Mouse (Mus musculus) gastrocnemius, postnatal 4 days (tissue): ENCODE measurements around the gene Vma21-ps. TPM values are rescaled to one million over a fixed set of nuclear protein-coding genes. Genes with fewer than 3 reads are reported as not detected.
"Not testable (repeated sequence)": the region's sequence is repeated elsewhere in the genome, so short reads cannot be mapped to it uniquely, and the experiment has no call there.

Experiments used
- DNase-seq, 2 experiments: peaks; one replicate each; pipeline ENCODE4 v3.0.0; 2021 to 2022; ENCODE audit warnings: low spot score in 2 of 2, mixed read lengths in 2 of 2
- long read RNA-seq, 2 experiments: library from polyadenylated mRNA; stranded (forward); transcript quantifications; one replicate each; pipeline ENCODE4 v2.0.0; 2021
- total RNA-seq, 2 experiments: library from RNA; stranded (reverse); gene quantifications; 2 replicates each; pipeline ENCODE4 v1.2.3; 2021

Vma21-ps gene
- total RNA-seq: not detected
- long read RNA-seq, experiment 1: 0 reads
- long read RNA-seq, experiment 2: 0 reads

DNA sequence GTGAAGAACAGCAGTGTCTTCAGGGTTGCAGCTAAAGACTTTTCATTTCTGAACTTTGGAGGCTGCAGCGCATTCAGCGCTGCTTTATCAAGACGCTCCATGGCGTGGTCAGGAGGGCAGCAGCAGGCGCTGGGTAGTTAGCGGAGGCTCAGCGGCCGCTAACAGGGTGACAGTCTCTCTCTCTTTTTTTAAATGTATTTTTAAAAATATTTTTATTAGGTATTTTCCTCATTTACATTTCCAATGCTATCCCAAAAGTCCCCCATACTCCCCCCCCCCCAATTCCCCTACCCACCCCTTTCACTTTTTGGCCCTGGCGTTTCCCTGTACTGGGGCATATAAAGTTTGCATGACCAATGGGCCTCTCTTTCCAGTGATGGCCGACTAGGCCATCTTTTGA lies at the start of gene Vma21-ps:
Gene Vma21-ps (minus strand): TSS at position 101 of the 400 bp plus-strand sequence.
- not testable (repeated sequence) for DNase-seq

DNA sequence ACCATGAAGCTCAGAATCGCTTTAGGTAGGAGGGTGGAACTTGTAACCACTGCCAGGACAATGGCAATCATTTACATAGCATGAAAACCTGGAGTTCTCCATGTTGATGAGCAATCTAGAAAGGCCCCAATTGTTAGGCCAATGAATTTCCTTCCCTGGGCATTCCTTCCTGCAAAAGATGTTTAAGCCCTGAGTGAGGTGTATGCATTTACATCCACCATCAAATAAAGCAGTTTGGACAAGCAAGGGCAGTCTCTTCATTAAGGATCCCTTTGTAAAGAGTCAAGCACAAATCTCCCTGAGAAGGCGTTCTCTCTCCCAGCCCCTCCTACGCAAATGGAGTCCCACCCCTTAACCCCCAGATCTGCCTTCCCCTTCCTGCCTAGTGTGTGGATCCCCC lies 46.0 kb upstream of the Vma21-ps start:
- DNase-seq: no peak

DNA sequence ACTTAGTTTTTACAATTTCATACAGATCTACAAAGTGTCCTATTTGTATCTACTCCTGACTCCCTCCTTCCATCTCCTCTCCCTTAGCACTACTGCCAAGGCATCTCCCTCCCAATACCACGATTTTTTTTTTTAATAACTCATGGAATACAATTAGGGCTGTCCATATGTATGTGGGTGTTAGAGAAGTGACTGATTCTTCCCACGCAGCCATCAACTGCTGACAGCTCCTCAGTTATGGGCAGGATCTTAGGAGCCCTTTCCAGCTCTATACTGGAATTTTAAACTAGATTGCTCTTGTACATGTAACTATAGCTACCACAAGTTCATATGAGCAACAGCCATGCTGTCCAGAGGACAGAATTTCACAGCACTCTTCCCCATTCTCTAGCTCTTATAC lies 33.6 kb upstream of the Vma21-ps start:
- DNase-seq: no peak

DNA sequence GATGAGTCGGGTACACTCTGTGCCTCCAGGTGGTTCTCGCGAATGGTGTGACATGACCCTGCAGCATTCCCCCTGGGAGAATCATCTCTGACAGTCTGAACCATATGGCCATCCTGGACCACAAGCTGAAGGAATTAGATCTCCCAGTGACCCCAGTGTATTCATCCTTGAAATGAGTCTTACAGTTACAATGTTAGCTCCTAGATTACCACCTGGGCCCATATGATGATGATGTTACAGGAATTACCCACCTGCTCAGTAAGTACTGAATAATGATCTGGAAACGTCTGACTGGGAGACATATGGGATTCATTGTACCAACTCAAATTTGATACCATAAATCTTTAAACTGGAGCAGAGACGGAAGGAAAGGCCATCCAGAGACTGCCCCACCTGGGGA lies 29.4 kb upstream of the Vma21-ps start:
- no peak for DNase-seq

DNA sequence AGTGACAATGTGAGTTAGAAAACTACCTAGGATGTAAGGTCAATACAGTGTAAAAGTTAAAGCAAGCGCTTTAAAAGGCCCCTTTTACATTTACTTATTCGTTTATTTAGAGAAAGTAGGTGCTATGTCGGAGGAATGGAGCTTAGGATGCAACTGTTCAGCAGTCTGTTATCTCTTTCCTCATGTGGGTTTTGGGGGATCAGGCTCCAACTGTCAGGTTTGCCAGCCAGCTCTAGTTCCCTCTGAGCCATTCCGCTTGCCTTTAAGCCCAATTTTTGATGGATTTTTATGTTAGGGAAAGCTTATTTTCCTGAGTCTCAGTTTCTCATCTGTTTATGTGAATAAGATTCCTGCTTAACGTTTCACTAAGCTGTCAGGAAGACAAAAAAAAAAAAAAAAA lies 22.3 kb upstream of the Vma21-ps start:
- DNase-seq: no peak

DNA sequence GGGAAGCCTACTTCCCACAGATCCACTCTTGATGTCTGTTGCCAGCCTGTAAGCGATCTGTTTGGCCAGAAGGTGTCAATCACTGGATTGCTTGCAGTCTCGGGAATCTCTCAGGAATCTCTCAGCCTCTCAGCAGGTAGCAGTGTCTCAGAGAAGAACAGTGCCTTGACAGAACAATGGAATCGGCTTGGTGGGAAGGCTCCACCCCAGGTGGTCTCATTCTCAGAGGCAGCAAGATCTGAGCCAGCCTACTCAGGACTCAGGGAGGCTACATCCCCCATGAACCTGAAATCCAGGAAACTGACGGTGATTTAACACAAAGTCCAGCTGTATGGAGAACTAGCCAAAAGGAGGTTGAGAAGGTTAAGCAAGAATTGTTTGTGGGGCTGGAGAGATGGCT lies 20.5 kb upstream of the Vma21-ps start:
- no peak for DNase-seq

DNA sequence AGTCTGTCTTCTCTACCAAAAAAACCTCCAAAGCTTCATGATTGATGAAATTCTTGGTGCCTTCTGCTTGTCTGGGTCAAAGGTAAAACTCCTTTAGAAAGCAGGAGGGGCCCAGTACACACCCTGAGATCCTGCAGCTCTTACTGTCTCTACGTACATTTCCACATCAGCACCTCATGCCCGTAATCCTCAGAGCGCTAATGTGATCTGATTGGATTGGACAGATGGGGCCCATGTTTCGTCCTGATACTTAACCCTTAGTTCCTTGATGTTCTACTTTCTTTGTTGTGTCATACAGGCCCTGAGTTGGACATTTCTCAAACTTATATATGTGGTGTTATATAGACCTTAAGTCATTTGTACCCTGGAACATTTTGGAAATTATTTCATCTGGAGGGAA lies 9.6 kb downstream of the Vma21-ps start:
- no peak for DNase-seq

DNA sequence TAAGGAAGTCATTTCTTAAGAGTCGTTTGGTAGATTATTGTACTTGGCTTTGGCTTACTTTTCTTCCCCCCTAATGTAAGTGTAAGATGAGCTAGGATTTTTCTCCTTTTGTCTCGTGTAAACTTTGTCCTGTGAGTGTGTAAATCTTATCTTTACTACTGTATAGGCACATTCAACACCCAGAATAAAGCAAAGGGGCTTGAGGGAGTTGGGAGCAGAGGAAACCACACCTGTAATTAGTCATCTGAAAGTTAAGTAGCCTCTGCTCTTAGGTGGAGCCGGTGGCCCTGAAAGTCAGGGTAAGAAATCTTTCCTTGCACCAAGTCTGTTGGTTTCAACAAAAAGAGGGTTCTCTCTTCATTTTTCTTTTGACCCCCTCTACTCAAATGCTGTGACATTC lies 23.6 kb downstream of the Vma21-ps start:
- no peak for DNase-seq

DNA sequence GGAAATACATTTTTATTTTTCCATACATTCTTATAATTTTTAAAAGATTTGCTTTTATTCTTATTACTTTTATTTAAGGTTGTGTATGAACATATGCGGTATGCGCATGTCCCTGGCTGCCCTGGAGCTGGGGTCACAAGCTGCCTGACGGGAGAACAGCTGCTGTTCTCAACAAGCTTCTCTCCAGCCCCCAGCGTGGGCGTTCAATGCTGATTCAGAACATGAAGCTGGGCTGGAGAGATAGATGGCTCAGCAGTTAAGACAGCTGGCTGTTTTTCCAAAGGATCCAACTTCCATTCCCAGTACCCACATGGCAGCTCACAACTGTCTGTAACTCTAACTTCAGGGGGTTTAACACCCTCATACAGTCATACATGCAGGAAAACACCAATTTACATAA lies 35.7 kb downstream of the Vma21-ps start:
- DNase-seq: no peak

DNA sequence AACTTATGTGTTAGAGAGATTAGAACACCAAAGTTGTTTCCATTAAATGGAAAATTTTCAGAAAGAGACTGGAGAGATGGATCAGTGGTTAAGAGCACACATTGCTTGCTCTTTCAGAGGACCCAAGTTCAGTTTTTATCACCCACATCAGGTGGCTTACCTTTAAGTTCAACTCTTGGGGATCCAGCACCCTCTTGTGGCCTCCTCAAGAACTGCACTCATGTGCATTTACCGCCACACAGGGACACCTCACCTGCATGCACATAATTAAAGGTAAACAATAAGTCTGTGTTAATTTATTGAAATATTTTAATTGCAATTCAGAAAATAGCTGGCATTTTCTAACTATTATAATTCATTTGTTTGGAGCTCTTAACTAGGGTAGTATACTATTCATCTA lies 37.3 kb downstream of the Vma21-ps start:
- no peak for DNase-seq

Other genes starting within 250 kb of the Vma21-ps start
- gene Smc2, start 58.0 kb downstream of the Vma21-ps start, total RNA-seq: 10 to 100 TPM; 22.2 to 22.5 TPM
- not detected for gene Toporsl, start 99.0 kb upstream of the Vma21-ps start, total RNA-seq